Mouse (Mus musculus) left cerebral cortex, postnatal 14 days (tissue): ENCODE data around the gene Sart3. TPM values are rescaled to one million over a fixed set of nuclear protein-coding genes. Genes with fewer than 3 reads are reported as not detected.

Source experiments
- DNase-seq, 2 experiments: peaks; one replicate each; pipeline ENCODE4 v3.0.0; 2021 to 2022; ENCODE audit warnings: low spot score in 2 of 2, mixed read lengths in 1 of 2
- intact Hi-C: fragments of 180-260 bp; cut with DNase I; formaldehyde crosslinking; loops from one replicate; pipeline ENCODE4 v1.15.1; 2025
- total RNA-seq, 2 experiments: library from RNA; stranded (reverse); gene quantifications; 2 replicates each; pipeline ENCODE4 v1.2.3; 2021

Sart3 gene
- total RNA-seq, 2 experiments from 2014 or later = 30.3 to 32.1 TPM

DNA sequence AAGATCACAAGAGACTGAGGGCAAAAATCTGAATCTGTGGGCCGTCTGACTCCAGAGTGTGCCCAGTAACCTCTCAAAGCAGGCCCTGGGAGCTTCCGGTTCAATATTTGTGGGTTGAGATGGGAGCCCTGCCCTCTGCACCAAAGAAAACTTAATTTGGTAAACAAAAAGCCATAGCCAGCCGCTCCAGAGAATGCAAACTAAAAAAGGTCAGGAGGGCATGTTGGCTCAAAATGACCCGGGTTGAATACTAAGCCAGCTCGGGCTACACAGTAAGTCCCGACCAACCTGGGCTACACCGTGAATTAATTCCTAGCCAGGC, 37.3 kb downstream of the Sart3 start:
- intact Hi-C loops = loop anchor here (10.0 kb wide), 1 partner anchor 830 kb away; no protein-coding TSS in a partner anchor
- no peak for DNase-seq

DNA sequence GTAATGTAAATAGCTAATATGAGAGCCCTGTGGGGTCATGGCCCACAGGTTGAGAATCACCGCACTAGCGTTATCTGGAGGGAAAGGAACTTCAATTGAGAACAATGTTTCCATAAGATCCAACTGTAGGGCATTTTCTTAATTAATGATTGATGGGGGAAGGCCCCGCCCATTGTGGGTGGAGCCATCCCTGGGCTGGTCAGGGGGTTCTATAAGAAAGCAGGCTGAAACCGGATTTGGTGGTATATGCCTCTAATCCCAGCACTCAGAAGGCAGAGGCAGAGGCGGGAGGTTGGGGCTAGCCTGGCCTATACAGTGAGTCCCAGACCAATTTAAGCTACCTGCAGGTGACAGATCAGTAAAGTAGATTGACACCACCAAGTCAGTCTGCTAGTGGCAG, 37.9 kb downstream of the Sart3 start:
- intact Hi-C loops = loop anchor here (10.0 kb wide), 1 partner anchor 830 kb away; no protein-coding TSS in a partner anchor
- no peak for DNase-seq

DNA sequence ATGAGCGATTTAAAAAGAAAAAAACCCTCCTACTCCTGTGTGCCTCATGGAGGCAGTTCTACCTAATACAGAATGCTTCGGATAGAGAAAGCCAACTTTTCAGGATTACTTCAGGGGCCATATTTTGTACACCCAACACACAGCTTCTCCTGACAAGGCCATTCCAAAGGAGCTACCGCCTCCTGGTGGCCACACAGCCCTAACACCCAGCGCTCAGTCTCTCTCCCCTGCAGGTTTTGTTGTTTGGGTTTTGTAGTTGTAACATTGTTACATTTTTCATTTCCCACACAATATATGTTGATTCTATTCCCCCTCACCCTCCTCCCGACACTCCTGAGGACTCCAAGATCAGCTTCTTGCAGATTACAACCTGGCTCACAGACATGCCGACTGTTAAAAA, 40.1 kb downstream of the Sart3 start:
- peak in 1 of 2 experiments; percentile 65 for DNase-seq
- intact Hi-C loops = loop anchor here (1.0 to 10.0 kb wide), 2 partner anchors 367 to 827 kb away; no protein-coding TSS in a partner anchor

DNA sequence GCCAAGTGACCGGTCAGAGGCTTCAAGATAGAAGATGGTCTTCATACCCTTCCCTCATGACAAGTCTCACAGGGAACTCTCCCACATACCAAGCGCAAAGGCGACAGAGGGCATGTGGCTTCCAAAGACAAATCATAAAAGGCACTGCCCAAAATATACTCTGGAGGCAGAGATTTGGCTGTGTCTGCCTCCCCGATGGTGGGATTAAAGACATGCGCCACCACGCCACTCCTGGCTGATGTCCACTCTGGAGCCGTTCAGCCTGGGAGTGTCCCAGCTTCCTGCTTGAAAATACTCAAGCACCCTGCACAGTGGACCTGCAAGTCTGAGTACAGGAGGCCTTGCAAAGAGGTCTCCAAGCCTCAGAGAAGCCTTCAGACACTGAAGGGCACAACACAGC, 41.1 kb downstream of the Sart3 start:
- intact Hi-C loops = loop anchor here (10.0 kb wide), 1 partner anchor 826 kb away; no protein-coding TSS in a partner anchor

DNA sequence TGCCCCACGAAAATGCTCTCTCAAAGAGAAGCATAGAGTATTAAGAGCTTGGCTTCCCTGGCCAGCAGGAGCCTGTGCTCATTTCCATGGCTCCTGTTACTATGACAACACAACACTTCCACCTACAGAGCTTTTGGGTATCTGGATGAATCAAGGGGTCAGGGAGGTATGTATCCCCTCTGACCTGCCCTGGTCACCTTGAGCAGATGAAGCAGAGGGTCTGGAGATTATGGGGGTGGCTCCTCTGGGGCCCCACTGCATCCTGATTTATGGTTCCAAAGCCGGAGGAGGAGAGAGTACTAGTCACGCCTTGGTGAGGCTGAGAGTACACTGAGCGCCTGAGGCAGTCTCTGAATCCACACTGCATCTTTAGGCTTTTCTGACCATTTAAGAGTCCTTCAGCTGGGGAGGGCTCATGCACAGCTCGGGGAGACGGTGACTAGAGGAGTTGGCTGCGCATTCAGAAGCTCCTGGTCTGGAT, 41.6 kb downstream of the Sart3 start:
- intact Hi-C loops = loop anchor here (10.0 kb wide), 1 partner anchor 826 kb away; no protein-coding TSS in a partner anchor
- peak in 1 of 2 experiments; percentile 67 for DNase-seq

More for the DNA sequence above, 41.1 kb downstream of the Sart3 start:
- DNase-seq = no peak

GRCm38 (mm10) chr5:113728691-113729090, 43.6 kb downstream of the Sart3 start:
- DNase-seq = no peak
- intact Hi-C loops = loop anchor here (5.0 kb wide), 1 partner anchor 236 kb away; the partner anchor contains the start of gene Wscd2

DNA sequence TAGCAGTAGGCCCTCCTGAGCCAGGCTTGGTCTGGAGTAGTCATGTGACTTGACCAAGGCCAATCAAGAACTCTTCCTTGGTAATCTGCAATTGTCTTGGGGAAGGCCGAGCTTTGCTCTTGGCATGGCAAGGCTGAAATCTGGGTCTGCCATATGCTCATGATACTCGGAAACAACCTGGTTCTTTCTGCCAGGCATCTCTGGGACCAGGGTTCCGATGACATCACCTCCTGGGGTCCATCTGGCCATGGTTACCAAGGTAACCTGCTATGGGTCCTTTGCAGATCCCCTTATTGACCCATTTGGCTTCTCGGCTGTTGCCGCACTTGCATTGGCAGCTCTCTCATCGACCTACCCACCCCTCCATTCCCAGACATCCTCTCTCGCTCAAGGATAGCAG, 44.3 kb downstream of the Sart3 start:
- DNase-seq = no peak
- intact Hi-C loops = loop anchor here (5.0 kb wide), 1 partner anchor 236 kb away; the partner anchor contains the start of gene Wscd2

GRCm38 (mm10) chr5:113727238-113727637, 45.1 kb downstream of the Sart3 start:
- intact Hi-C loops = loop anchor here (5.0 kb wide), 1 partner anchor 235 kb away; the partner anchor contains the start of gene Wscd2
- DNase-seq = no peak

- intact Hi-C loops = loop anchor here (5.0 kb wide), 1 partner anchor 234 kb away; the partner anchor contains the start of gene Wscd2
Observed at GRCm38 (mm10) chr5:113726618-113727017, 45.7 kb downstream of the Sart3 start.

DNA sequence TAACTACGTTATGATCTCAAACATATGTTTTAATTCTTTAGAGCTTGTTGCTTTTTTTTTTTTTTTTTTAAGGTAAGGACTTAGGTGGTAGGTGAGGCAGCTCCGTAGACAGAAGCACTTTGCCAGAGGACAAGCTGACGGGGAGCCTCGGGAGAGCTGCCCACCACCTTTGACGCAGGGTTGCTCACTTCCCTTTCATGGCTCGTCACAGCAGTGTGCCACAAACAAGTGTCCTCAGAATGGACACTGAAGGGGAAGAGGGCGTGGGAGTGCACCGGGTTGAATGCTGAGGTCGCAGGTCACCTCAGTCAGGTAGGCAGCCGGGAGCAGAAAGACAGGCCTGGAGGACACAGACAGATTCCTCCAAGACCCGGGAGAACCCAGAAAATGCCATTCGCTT, 46.9 kb downstream of the Sart3 start:
- intact Hi-C loops = loop anchor here (2.0 to 5.0 kb wide), 2 partner anchors 233 to 359 kb away; partner anchors contain the start of gene Wscd2
- no peak for DNase-seq

More at GRCm38 (mm10) chr5:113726618-113727017, 45.7 kb downstream of the Sart3 start:
- no peak for DNase-seq

- intact Hi-C loops = loop anchor here (1.0 to 5.0 kb wide), 3 partner anchors 137 to 358 kb away; no protein-coding TSS in a partner anchor
- peak; percentile 87 to 94 for DNase-seq
Observed at GRCm38 (mm10) chr5:113724446-113724845, 47.9 kb downstream of the Sart3 start, which contains the start of gene 1700069L16Rik. TSS of gene 1700069L16Rik (minus strand) at chr5:113724772.

- DNase-seq = no peak
- intact Hi-C loops = loop anchor here (1.0 to 5.0 kb wide), 3 partner anchors 136 to 357 kb away; no protein-coding TSS in a partner anchor
Observed at GRCm38 (mm10) chr5:113723567-113724237, 48.6 kb downstream of the Sart3 start.

- intact Hi-C loops = loop anchor here (5.0 kb wide), 1 partner anchor 135 kb away; no protein-coding TSS in a partner anchor
- DNase-seq = no peak
Observed at GRCm38 (mm10) chr5:113722224-113723013, 49.9 kb downstream of the Sart3 start.

DNA sequence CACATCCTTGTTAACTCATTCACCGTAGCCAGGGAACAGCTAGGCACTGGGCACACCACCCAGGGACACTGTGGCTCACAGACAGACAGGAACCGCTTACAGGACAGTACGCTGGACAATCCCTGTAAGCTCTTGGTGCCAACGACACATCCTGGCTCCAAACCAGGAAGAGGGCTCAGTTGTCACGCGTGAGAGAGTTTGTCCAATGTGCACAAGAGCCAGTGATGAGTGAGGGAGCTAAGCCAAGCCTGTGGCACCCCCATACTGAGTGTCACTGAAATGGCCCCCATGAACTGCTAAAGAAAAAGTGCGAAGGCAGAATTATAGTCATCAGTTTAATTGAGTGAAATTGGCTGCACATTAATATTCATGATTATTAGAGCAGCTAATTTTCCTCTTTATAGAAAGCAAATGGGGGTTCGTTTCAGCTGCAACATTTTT, 53.1 kb downstream of the Sart3 start:
- intact Hi-C loops = no loop called here
- DNase-seq = no peak

- intact Hi-C loops = no loop called here
- peak; percentile 73 to 83 for DNase-seq
Observed at GRCm38 (mm10) chr5:113716581-113717388, 55.5 kb downstream of the Sart3 start.

- DNase-seq = no peak
- intact Hi-C loops = no loop called here
Observed at GRCm38 (mm10) chr5:113712861-113713260, 59.4 kb downstream of the Sart3 start.

- intact Hi-C loops = no loop called here
- no peak for DNase-seq
Observed at GRCm38 (mm10) chr5:113703803-113704585, 68.3 kb downstream of the Sart3 start.
